ENCODE assay signal across 18 mouse cellular contexts in genomic region chr10:17596743-17597142, GRCm38 (mm10).
"Had no signal": no experiment of that assay in that cellular context is flagged by ENCODE, and none has a peak within 500 bp of the region (broad histone marks: within the 10 kb centered on the region; RNA-seq: fewer than 3 reads in every experiment).

No protein-coding gene starts in this region.

- DNase-seq: kidney, adult 11 months; kidney, adult 8-10 months; kidney, postnatal 10 days; kidney, postnatal 4 days; left cerebral cortex, postnatal 4 days; lung, adult 2 months; lung, postnatal 14 days; lung, postnatal 4 days; thymus, adult 2 months; thymus, postnatal 14 days; thymus, postnatal 4 days had no signal

- H3K9ac ChIP-seq: intestine, embryonic 15.5 days; kidney, embryonic 15.5 days; limb, embryonic 12.5 days; limb, embryonic 15.5 days; midbrain, embryonic 13.5 days had no signal

- H3K36me3 ChIP-seq: intestine, embryonic 15.5 days; kidney, embryonic 15.5 days; limb, embryonic 12.5 days; limb, embryonic 15.5 days; midbrain, embryonic 13.5 days had no signal

- H3K4me3 ChIP-seq: intestine, embryonic 15.5 days; kidney, embryonic 15.5 days; limb, embryonic 12.5 days; limb, embryonic 15.5 days; midbrain, embryonic 13.5 days had no signal

- H3K27ac ChIP-seq: intestine, embryonic 15.5 days; kidney, embryonic 15.5 days; limb, embryonic 12.5 days; limb, embryonic 15.5 days; midbrain, embryonic 13.5 days; stomach, postnatal 0 days had no signal

- H3K27me3 ChIP-seq: intestine, embryonic 15.5 days; kidney, embryonic 15.5 days; limb, embryonic 12.5 days; limb, embryonic 15.5 days; midbrain, embryonic 13.5 days had no signal

- ATAC-seq: intestine, embryonic 15.5 days; midbrain, embryonic 13.5 days; midbrain, embryonic 16.5 days had no signal

- H3K9me3 ChIP-seq: intestine, embryonic 15.5 days; kidney, embryonic 15.5 days; limb, embryonic 12.5 days; limb, embryonic 15.5 days; midbrain, embryonic 13.5 days had no signal

- H3K4me1 ChIP-seq: intestine, embryonic 15.5 days; limb, embryonic 12.5 days; limb, embryonic 15.5 days had no signal

- H3K4me2 ChIP-seq: intestine, embryonic 15.5 days; kidney, embryonic 15.5 days; limb, embryonic 12.5 days; limb, embryonic 15.5 days; midbrain, embryonic 13.5 days had no signal
